Mouse (Mus musculus): ENCODE results near the gene 1700123L14Rik.

DNA sequence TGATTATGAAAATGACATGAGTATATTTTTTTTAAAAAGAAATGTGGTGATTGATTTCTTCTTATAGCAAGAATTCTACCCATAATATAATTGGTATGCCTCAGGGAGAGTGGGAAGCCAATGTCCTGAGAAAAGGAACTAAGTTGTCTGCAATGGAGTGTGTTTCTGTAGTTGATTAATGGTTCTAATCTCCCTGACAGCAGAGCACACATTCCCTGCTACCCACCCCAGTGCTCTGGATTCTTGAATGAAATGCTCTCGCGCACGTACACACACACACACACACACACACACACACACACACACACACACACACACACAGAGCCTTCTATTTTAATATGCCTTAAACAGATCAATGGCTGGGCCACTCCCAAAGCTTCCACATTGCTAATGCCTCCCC, 7.6 kb upstream of the 1700123L14Rik start:
- TF ChIP-seq CTCF (IDR thresholded peaks at IDR 0.05; ENCODE audit: low read depth, low read length), result no peak
- TF ChIP-seq POLR2AphosphoS5 (IDR thresholded peaks at IDR 0.05; ENCODE audit: insufficient replicate concordance, low read depth, low read length), result no peak
- TF ChIP-seq TAL1 (conservative IDR thresholded peaks at IDR 0.05; ENCODE audit: low read depth, low read length), result no peak
- TF ChIP-seq GATA1 (IDR thresholded peaks at IDR 0.05; ENCODE audit: borderline replicate concordance, low read length), result no peak
